Mouse (Mus musculus) kidney, postnatal 25 days (tissue): ENCODE measurements at regions not wholly inside any gene's neighbourhood (a gene's known extent, or its start where the extent isn't known, plus 50 kb on each side); places are given as distances from the start of the nearest gene placed in this dataset.
A peak's percentile ranks its signal among the peaks of the same experiment; 100 is the strongest.

ENCODE experiments used
- DNase-seq, 2 experiments: peaks; one replicate each; pipeline ENCODE4 v3.0.0; 2021; ENCODE audit warnings: mixed read lengths in 2 of 2

- peak in 1 of 2 experiments; percentile 22 for DNase-seq
Measured at GRCm38 (mm10) chr5:90706350-90706749, 52.8 kb upstream of the Cxcl5 start.

- DNase-seq, result no peak
Measured at GRCm38 (mm10) chr5:90703653-90704052, 55.5 kb upstream of the Cxcl5 start.

DNA sequence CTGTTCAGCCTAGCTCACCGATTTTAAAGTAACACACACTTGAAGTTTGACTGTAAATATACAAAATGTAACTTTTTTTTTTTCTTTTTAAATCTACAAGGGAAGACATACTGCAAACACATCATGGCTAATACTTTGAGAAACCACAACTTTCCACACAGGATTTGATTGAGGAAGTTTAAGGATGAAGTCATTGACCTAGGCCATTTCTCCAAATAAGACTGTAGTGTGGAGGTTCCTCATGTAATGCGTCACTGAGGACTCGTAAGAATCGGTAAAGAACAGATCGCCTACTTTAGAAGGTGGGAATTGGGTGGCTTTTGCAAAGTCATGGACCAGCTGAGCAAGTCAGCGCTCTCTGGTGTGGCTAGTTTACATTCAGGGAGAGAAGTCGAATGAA lies 59.0 kb upstream of the Cxcl5 start:
- no peak for DNase-seq

DNA sequence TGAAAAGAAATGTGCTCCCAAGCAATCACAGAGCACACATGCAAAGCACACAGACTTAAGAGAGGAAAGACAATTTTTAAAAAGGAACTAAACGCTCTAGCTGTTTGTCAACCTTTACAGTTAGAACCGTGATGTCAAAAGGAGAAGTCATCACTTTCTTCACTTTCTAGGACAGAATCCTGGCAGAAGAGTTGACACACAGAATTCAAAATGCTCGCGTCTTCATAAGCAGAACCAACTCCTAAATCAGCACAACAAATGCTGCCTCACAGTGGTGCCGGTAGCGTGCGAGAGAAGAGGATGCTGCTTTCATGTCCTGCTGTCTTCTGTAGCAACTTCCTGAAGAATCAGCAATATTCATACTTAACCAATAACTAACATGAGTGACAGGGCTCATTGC lies 55.6 kb upstream of the Rassf6 start:
- DNase-seq, result no peak

DNA sequence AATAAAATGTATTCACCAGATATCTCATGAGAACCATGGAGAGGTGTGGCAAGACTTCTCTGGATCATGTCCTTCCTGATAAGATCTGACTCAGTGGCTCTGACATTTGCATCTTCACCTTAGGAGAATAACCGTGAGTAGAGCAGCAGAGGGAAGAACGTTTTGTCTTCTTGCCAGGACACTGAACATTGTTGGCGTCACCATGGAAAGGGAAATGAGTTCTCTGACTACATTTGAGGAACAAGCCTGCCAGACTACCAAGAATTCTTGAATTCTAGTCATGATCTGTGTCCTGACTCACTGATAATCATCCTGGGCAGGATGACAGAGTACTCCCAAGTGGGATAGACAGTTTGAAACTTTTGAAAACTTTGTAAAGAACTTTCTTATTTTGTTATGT lies 54.0 kb upstream of the Rassf6 start:
- DNase-seq, result no peak

DNA sequence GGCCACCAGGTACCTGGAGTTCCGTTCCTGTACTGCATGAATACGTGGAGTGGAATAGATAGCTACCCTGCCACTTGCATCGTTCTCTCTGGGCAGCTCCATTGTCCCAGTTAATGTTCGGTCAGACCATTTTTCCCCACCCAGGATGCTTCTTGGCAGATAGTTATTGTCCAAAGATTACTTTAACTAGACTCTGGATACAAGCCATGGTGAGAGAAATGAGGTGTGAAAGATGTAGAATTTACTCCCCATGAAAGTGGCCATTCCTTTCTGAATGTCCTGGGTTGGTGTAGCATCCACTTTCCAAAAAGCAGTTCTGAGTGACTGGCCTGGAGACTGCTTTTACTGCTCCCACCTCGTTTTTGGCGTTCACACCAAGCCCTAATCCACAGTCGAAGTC lies 50.3 kb upstream of the Rassf6 start:
- no peak for DNase-seq
